Mouse (Mus musculus) fat pad, adult 2 months (tissue): ENCODE results near the gene Aup1.

ENCODE experiments used
- DNase-seq: peaks from one replicate; pipeline ENCODE4 v3.0.0-alpha.2; 2011; ENCODE audit warnings: low read depth, low spot score; ENCODE audit errors: extremely low read depth

Gene Aup1

GRCm38 (mm10) chr6:83054074-83054851 is at the start of gene Aup1:
Gene Aup1, plus strand, starts transcription at chr6:83054521.
- DNase-seq: peak; percentile 59

- DNase-seq: no peak
These were observed 49.4 kb upstream of the Aup1 start for GRCm38 (mm10) chr6:83004872-83005271.

GRCm38 (mm10) chr6:83005444-83006011 is 48.8 kb upstream of the Aup1 start:
- no peak for DNase-seq

- DNase-seq: no peak
These were observed 48.2 kb upstream of the Aup1 start for GRCm38 (mm10) chr6:83006114-83006513.

GRCm38 (mm10) chr6:83008659-83009058 is 45.7 kb upstream of the Aup1 start:
- no peak for DNase-seq

- no peak for DNase-seq
These were observed 44.3 kb upstream of the Aup1 start for GRCm38 (mm10) chr6:83010010-83010409.

- DNase-seq: no peak
These were observed 43.1 kb upstream of the Aup1 start for GRCm38 (mm10) chr6:83011255-83011654.

- no peak for DNase-seq
These were observed 42.6 kb upstream of the Aup1 start for GRCm38 (mm10) chr6:83011756-83012155.

GRCm38 (mm10) chr6:83013444-83013843 is 40.9 kb upstream of the Aup1 start:
- no peak for DNase-seq

- no peak for DNase-seq
These were observed 39.5 kb upstream of the Aup1 start for GRCm38 (mm10) chr6:83014482-83015466.

- DNase-seq: no peak
These were observed 38.6 kb upstream of the Aup1 start for GRCm38 (mm10) chr6:83015749-83016148.

GRCm38 (mm10) chr6:83017190-83017589 is 37.1 kb upstream of the Aup1 start:
- DNase-seq: no peak

- DNase-seq: no peak
These were observed 35.3 kb upstream of the Aup1 start for GRCm38 (mm10) chr6:83019044-83019443.

- DNase-seq: no peak
These were observed 34.2 kb upstream of the Aup1 start for GRCm38 (mm10) chr6:83020121-83020520.

- DNase-seq: no peak
These were observed 33.3 kb upstream of the Aup1 start for GRCm38 (mm10) chr6:83020836-83021593.

- no peak for DNase-seq
These were observed 31.3 kb upstream of the Aup1 start for GRCm38 (mm10) chr6:83023008-83023407.

GRCm38 (mm10) chr6:83023786-83024185 is 30.5 kb upstream of the Aup1 start:
- DNase-seq: no peak

- DNase-seq: no peak
These were observed 29.9 kb upstream of the Aup1 start for GRCm38 (mm10) chr6:83024421-83024820.

- no peak for DNase-seq
These were observed 29.1 kb upstream of the Aup1 start for GRCm38 (mm10) chr6:83025221-83025620.

GRCm38 (mm10) chr6:83027293-83027692 is 27.0 kb upstream of the Aup1 start:
- no peak for DNase-seq

GRCm38 (mm10) chr6:83027706-83028105 is 26.6 kb upstream of the Aup1 start:
- DNase-seq: no peak
